Mouse (Mus musculus): ENCODE results near the gene Snrpd3. TPM values are rescaled to one million over a fixed set of nuclear protein-coding genes. Genes with fewer than 3 reads are reported as not detected.
"Not testable (repeated sequence)": the region's sequence is repeated elsewhere in the genome, so short reads cannot be mapped to it uniquely, and the experiment has no call there.

Snrpd3 gene
- polyA plus RNA-seq (2017; shearing (Covaris generic)), result 100 to 1,000 TPM; 103 to 218 TPM

- ATAC-seq, result peak; percentile 91
Measured at GRCm38 (mm10) chr10:75517073-75517757, at the start of gene Snrpd3. TSS of gene Snrpd3 (plus strand) at chr10:75517551.

- no peak for ATAC-seq
Measured at GRCm38 (mm10) chr10:75473411-75473810, 43.9 kb upstream of the Snrpd3 start.

- no peak for ATAC-seq
Measured at GRCm38 (mm10) chr10:75474571-75474970, 42.8 kb upstream of the Snrpd3 start.

GRCm38 (mm10) chr10:75475139-75475850, 42.1 kb upstream of the Snrpd3 start:
- ATAC-seq, result not testable (repeated sequence)

- ATAC-seq, result no peak
Measured at GRCm38 (mm10) chr10:75477034-75477433, 40.3 kb upstream of the Snrpd3 start.

- no peak for ATAC-seq
Measured at GRCm38 (mm10) chr10:75479955-75480354, 37.4 kb upstream of the Snrpd3 start.

GRCm38 (mm10) chr10:75481703-75482102, 35.6 kb upstream of the Snrpd3 start:
- ATAC-seq, result no peak

- ATAC-seq, result no peak
Measured at GRCm38 (mm10) chr10:75482271-75482670, 35.1 kb upstream of the Snrpd3 start.

GRCm38 (mm10) chr10:75482919-75483483, 34.4 kb upstream of the Snrpd3 start:
- ATAC-seq, result no peak

GRCm38 (mm10) chr10:75484066-75484465, 33.3 kb upstream of the Snrpd3 start:
- ATAC-seq, result no peak

- ATAC-seq, result no peak
Measured at GRCm38 (mm10) chr10:75484767-75485166, 32.6 kb upstream of the Snrpd3 start.

GRCm38 (mm10) chr10:75486086-75486979, 31.0 kb upstream of the Snrpd3 start:
- peak; percentile 88 for ATAC-seq

- ATAC-seq, result no peak
Measured at GRCm38 (mm10) chr10:75487131-75487530, 30.2 kb upstream of the Snrpd3 start.

GRCm38 (mm10) chr10:75489522-75489921, 27.8 kb upstream of the Snrpd3 start:
- no peak for ATAC-seq

- ATAC-seq, result no peak
Measured at GRCm38 (mm10) chr10:75490731-75491130, 26.6 kb upstream of the Snrpd3 start.

- no peak for ATAC-seq
Measured at GRCm38 (mm10) chr10:75491234-75491935, 26.0 kb upstream of the Snrpd3 start.

GRCm38 (mm10) chr10:75491936-75492262, 25.5 kb upstream of the Snrpd3 start:
- peak; percentile 97 for ATAC-seq

- ATAC-seq, result no peak
Measured at GRCm38 (mm10) chr10:75495304-75495703, 22.0 kb upstream of the Snrpd3 start.

- ATAC-seq, result no peak
Measured at GRCm38 (mm10) chr10:75495921-75496320, 21.4 kb upstream of the Snrpd3 start.

GRCm38 (mm10) chr10:75499214-75499613, 18.1 kb upstream of the Snrpd3 start:
- not testable (repeated sequence) for ATAC-seq

GRCm38 (mm10) chr10:75499791-75500190, 17.6 kb upstream of the Snrpd3 start:
- ATAC-seq, result no peak

- no peak for ATAC-seq
Measured at GRCm38 (mm10) chr10:75500345-75500744, 17.0 kb upstream of the Snrpd3 start.

All from CD4-positive, CD25-positive, alpha-beta regulatory T cell, adult 4 months (primary cell).